Mouse (Mus musculus) adrenal gland, adult (tissue): ENCODE data around the gene Cabcoco1.

Experiments
- DNase-seq, 2 experiments: peaks; one replicate each; pipeline ENCODE4 v3.0.0; 2022 to 2023; ENCODE audit warnings: low spot score in 1 of 2; ENCODE audit not compliant: inconsistent age in 2 of 2

The Cabcoco1 gene

GRCm38 (mm10) chr10:68541139-68541942 lies at the start of gene Cabcoco1:
TSS of gene Cabcoco1 (minus strand) at chr10:68541896.
- peak; percentile 76 to 94 for DNase-seq

- peak in 1 of 2 experiments; percentile 35 for DNase-seq
Measured at GRCm38 (mm10) chr10:68589530-68590252, 48.0 kb upstream of the Cabcoco1 start.

GRCm38 (mm10) chr10:68587416-68588040 lies 45.8 kb upstream of the Cabcoco1 start:
- DNase-seq, result peak in 1 of 2 experiments; percentile 38

- peak in 1 of 2 experiments; percentile 30 for DNase-seq
Measured at GRCm38 (mm10) chr10:68577321-68577720, 35.6 kb upstream of the Cabcoco1 start.

- DNase-seq, result no peak
Measured at GRCm38 (mm10) chr10:68568172-68568571, 26.5 kb upstream of the Cabcoco1 start.

GRCm38 (mm10) chr10:68562344-68562743 lies 20.6 kb upstream of the Cabcoco1 start:
- DNase-seq, result no peak

- no peak for DNase-seq
Measured at GRCm38 (mm10) chr10:68558828-68559219, 17.1 kb upstream of the Cabcoco1 start.

GRCm38 (mm10) chr10:68558105-68558827 lies 16.6 kb upstream of the Cabcoco1 start:
- peak; percentile 44 to 92 for DNase-seq

- DNase-seq, result no peak
Measured at GRCm38 (mm10) chr10:68553677-68554076, 12.0 kb upstream of the Cabcoco1 start.

- DNase-seq, result no peak
Measured at GRCm38 (mm10) chr10:68552556-68552955, 10.9 kb upstream of the Cabcoco1 start.

- DNase-seq, result no peak
Measured at GRCm38 (mm10) chr10:68551316-68551715, 9.6 kb upstream of the Cabcoco1 start.

- DNase-seq, result no peak
Measured at GRCm38 (mm10) chr10:68550668-68551267, 9.1 kb upstream of the Cabcoco1 start.

GRCm38 (mm10) chr10:68543107-68543506 lies 1.4 kb upstream of the Cabcoco1 start:
- DNase-seq, result no peak

GRCm38 (mm10) chr10:68541943-68542420 lies 286 bp upstream of the Cabcoco1 start:
- DNase-seq, result no peak

- peak in 1 of 2 experiments; percentile 30 for DNase-seq
Measured at GRCm38 (mm10) chr10:68540612-68541011, 1.1 kb downstream of the Cabcoco1 start.

- no peak for DNase-seq
Measured at GRCm38 (mm10) chr10:68537261-68537950, 4.3 kb downstream of the Cabcoco1 start.

GRCm38 (mm10) chr10:68529364-68530049 lies 12.2 kb downstream of the Cabcoco1 start:
- no peak for DNase-seq

- DNase-seq, result no peak
Measured at GRCm38 (mm10) chr10:68528958-68529357, 12.7 kb downstream of the Cabcoco1 start.

GRCm38 (mm10) chr10:68522106-68522505 lies 19.6 kb downstream of the Cabcoco1 start:
- no peak for DNase-seq
